Comparison of ENCODE assay signal across 12 mouse cellular contexts in genomic region chr6:54849179-54850156, GRCm38 (mm10). TPM values are rescaled to one million over a fixed set of nuclear protein-coding genes. Genes with fewer than 3 reads are reported as not detected.
DNase-seq lines count a peak whose midpoint lies in the region; ATAC-seq lines count a peak whose summit lies in the region.
"Had no signal": no experiment of that assay in that cellular context is flagged by ENCODE, and none has a peak within 500 bp of the region (broad histone marks: within the 10 kb centered on the region; RNA-seq: fewer than 3 reads in every experiment).

No protein-coding gene starts in this region.

- peaks cover 34% of the 10 kb centered on the region for H3K4me1 ChIP-seq in heart, embryonic 16.5 days (ENCODE audit: control insufficient read depth, insufficient read depth, low read length)

- no peak overlapping the region for H3K4me3 ChIP-seq in heart, embryonic 16.5 days (ENCODE audit: low read length)
- H3K4me3 ChIP-seq: heart, embryonic 13.5 days; stomach, embryonic 15.5 days had no signal

- H3K9me3 ChIP-seq in heart, embryonic 16.5 days (replicated peaks; ENCODE audit: control insufficient read depth, low read length), result no peaks in the 10 kb centered on the region
- H3K9me3 ChIP-seq: heart, embryonic 13.5 days; stomach, embryonic 15.5 days had no signal

- peak; percentile 64; the same call in 1 of the 2 replicates for ATAC-seq in heart, embryonic 16.5 days (replicated peaks; ENCODE audit: extremely low read depth, insufficient read depth, low FRiP score)
- peak; percentile 85 for ATAC-seq in activated CD4-positive, CD25-positive, alpha-beta regulatory T cell, adult 4 months
- peak; percentile 45; the same call in 1 of the 2 replicates for ATAC-seq in neutrophil, adult 5-6 weeks (ENCODE audit: extremely low read depth, insufficient number of reproducible peaks, low FRiP score, poor library complexity, severe bottlenecking)
- ATAC-seq: forebrain, embryonic 16.5 days had no signal

- no peak for DNase-seq in heart, postnatal 14 days
- DNase-seq in CD4-positive, CD25-positive, alpha-beta regulatory T cell, adult 2 months (ENCODE audit: low read depth, low spot score), result peak; percentile 76
- DNase-seq in frontal cortex, postnatal 10 days (ENCODE audit: low spot score in 2 of 2), result no peak
- no peak for DNase-seq in embryo, embryonic 10 days (ENCODE audit: low spot score)
- DNase-seq in cerebellum, adult 18-20 months, result no peak
- DNase-seq: lung, embryonic 14.5 days had no signal

- H3K9ac ChIP-seq in heart, embryonic 16.5 days (ENCODE audit: low read length), result no peak overlapping the region
- H3K9ac ChIP-seq: heart, embryonic 13.5 days; lung, embryonic 14.5 days; stomach, embryonic 15.5 days had no signal

- intact Hi-C loops in heart, postnatal 14 days (cut with DNase I), result loop anchor here (5.0 kb wide), 1 partner anchor 32 kb away; the partner anchor contains the start of gene Znrf2

- no peaks in the 10 kb centered on the region for H3K36me3 ChIP-seq in heart, embryonic 16.5 days (ENCODE audit: control insufficient read depth, insufficient read depth)
- H3K36me3 ChIP-seq: heart, embryonic 13.5 days; stomach, embryonic 15.5 days had no signal

- H3K4me2 ChIP-seq in heart, embryonic 16.5 days (ENCODE audit: low read depth, low read length), result no peak overlapping the region
- H3K4me2 ChIP-seq: heart, embryonic 13.5 days; lung, embryonic 14.5 days; stomach, embryonic 15.5 days had no signal

- H3K27ac ChIP-seq in heart, embryonic 16.5 days (ENCODE audit: low read length), result no peak overlapping the region
- H3K27ac ChIP-seq: stomach, embryonic 15.5 days had no signal

- H3K27me3 ChIP-seq in heart, embryonic 16.5 days (ENCODE audit: control insufficient read depth, insufficient read depth, low read length), result no peaks in the 10 kb centered on the region
- H3K27me3 ChIP-seq: heart, embryonic 13.5 days; stomach, embryonic 15.5 days had no signal

- WGBS in heart, embryonic 16.5 days, result 38% methylated on average over 4 of the region's 4 CpGs

RNA-seq across cellular contexts. Expression of gene Znrf2, which starts 32.8 kb away (rescaled TPM):
- 3.1 and 3.3 TPM in 2 replicates for polyA plus RNA-seq in heart, embryonic 16.5 days (2015; fragmentation: Nextera tagmentation; extraction: Ambion mirVana)
- total RNA-seq in heart, postnatal 14 days (2021), result 10 to 100 TPM; 17.3 to 18.4 TPM
- polyA plus RNA-seq in activated CD4-positive, CD25-positive, alpha-beta regulatory T cell, adult 4 months (2017; shearing (Covaris generic)), result 10 to 100 TPM; 19.6 to 27.1 TPM
- total RNA-seq in neutrophil, adult 5-6 weeks (2017), result 77.5 and 85.1 TPM in 2 replicates
